Mouse (Mus musculus) mouse embryonic stem cell (cell line): ENCODE data around the gene 1700029F12Rik.

Source experiments
- in situ Hi-C, 2 experiments: fragments of 300-500 bp; cut with MboI; formaldehyde crosslinking; loops; 1 replicate in 1 of 2; 3 replicates in 1 of 2; pipeline ENCODE4 v1.14.3; 2019 to 2020; ENCODE audit warnings: low sequenced_read_pairs in 2 of 2, low pct_unique_long_range_greater_than_20kb in 1 of 2, mixed read lengths in 1 of 2; ENCODE audit not compliant: unreplicated experiment in 1 of 2

1700029F12Rik gene

DNA sequence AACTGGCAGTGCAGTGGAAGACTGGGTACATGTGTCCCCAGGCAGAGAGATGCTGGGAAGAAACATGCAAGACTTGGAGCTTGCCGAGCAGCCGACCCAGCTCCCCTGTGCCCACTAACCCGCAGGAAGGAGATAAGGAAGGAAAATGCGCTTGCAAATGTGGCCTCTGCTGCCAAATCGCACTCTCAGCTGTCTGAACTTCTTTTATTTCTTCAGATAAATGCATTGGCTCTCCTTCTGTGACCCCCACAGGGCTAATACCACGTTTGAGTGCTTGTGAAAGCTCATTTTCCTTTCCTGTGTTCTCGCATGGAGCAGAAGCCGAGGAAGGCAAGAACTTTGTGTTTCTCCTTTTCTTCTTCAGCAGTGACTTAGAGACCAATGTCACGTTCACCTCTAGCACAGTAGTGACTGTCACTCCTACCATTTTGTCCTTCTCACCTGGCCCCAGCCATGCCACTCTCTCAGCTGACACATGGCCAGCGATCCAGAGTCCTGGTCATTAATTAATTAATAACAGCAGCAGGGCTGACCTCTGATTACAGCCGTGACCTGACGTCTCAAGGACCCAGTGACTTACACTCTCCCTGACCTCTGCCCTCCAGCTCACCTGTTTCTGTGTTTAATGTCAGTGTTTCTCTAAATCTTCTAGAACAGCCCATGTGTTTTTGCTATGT is 48.4 kb downstream of the 1700029F12Rik start:
- in situ Hi-C loops, result no loop called here

DNA sequence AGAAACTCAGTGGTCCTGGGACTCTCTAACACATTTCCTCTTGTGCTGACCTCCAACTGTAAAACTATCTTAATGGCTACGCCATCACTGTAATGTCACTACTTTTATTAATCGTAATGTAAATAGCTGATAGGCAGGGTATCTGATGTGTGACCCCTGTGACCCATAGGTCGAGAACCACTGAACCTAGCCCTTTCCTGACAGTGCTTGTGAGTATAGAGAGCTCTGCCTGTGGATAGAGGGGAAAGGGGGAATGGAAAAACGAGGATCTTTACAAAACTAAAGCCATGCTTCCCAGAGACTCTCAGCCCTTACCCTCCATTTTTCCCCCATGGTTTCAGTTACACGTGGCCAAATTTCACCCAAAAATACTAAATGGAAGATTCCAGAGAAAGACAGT is 49.5 kb downstream of the 1700029F12Rik start:
- in situ Hi-C loops, result no loop called here

DNA sequence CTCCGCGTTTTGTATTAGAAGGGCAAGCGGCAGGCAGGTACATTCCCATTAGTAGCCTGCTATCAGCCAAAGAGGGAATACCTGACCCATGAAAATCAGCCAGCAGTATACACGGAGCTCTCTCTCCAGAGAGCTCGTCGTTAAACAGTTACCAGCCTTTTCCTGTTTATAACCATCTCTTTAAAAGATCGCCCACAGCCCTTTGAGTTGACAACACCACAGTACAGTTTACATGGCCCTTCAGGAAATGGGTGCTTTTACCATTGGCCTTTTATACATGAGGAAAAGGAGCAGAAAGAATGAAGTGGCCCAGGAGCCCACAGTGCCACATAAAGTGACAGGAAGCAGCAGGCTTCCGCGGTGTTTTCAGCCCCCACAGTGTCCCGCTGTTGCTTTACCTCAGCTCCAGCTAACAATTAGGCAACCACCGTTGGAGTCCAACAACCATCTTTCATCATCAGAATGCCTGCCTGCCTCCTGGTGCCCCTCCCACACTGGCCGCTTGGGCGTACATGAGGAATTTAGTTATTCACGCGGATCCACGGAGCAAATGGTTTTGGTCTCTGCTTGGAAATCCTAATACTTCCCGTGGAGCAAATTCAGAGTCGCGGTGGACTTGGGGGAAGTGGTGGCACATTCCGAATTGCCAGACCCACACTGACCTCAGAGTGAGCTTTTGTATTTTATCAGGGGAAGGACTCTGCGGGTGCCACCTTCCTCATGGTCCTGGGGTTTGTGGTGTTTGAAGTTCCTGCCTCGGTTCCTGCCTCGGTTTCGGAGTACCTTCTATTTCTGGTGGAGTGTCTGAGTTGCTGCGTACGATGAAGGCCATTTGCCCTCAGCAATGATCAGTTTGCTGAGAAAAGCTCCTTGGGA is 50.7 kb downstream of the 1700029F12Rik start:
- in situ Hi-C loops, result no loop called here

DNA sequence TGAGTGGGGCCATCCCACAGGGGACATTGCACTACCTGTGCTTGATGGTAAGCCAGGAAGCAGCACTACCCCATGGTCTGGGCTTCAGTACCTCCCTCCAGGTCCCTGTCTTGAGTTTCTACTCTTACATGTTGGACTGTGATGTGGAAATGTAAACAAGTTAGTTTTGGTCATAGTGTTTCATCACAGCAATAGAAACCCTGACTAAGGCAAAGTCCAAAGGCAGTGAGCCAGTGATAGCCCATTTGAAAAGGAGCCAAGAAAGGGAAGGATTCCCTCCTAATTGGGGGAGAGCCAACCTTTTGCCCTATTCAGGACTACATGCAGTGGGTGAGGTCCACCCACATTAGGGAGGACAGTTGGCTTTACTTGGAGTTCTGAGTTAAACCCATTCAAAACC is 53.6 kb downstream of the 1700029F12Rik start:
- in situ Hi-C loops, result no loop called here

DNA sequence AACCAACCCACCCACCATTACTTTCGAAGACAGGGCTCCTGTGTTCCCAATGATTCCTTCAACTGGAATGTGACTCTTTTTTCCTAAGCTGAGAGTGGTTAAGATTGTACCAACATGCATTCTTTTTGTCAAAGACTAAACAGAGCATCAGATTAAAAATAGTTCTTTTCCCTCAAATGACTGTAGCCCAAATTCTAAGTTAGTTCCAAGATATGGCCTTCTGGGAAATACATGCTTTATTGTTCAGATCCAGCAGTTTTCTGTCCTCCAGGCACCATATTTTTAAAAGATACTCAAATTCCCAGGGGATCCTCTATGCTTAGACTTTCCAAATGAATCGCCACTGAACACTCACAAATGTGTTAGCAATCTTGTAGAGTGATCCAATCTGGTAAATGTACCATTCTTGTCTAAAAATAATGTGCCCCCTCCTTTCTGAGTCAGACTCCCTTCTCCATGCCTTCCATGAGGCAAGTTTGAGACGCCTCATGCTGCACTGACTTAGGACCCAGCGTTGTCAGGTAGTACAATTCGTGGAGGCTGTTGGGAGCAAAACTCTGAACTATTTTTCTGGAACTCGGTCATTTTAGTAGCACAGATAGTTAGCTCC is 57.1 kb downstream of the 1700029F12Rik start:
- in situ Hi-C loops, result no loop called here

DNA sequence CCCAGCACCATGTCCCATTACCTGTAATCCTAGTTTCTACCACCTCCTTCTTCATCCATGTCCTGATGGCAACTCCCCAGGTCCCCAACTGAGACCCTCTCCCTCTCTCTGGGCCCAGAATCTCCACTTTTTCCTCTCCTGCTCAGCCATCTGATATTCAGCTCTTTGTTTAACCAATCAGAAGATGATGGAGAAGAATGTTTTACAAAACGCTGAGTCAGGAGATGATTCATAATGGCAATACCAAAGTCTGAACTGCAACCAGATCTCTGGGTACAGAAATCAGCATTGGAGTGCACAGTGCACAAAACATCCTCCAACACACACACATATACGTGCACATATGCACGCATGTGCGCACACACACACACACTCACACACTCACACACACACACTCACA is 60.8 kb downstream of the 1700029F12Rik start:
- in situ Hi-C loops, result no loop called here
